Mouse (Mus musculus): Measurements from ENCODE around the gene Prcp.

DNA sequence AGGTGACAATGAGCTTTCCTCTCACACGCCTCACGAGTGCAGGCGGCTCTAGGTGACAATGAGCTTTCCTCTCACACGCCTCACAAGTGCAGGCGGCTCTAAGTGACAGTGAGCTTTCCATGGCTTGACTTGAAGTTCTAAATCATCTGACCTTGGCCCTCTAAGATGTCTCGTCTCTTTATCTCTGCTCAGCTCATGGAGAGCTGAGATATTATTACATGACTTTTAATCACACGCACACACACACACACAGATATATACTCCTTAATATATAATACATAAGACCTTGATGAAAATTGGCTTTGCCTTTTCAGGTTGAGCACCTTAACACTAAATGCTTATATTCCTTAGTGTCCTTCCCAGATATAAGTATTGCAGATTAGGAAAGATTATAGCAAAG is 12.5 kb downstream of the Prcp start:
- no peak for TF ChIP-seq CTCF (conservative IDR thresholded peaks at IDR 0.05 in 1 of 2, IDR thresholded peaks at IDR 0.05 in 1 of 2; ENCODE audit: low read depth in 2 of 2, low read length in 2 of 2)
- no peak for TF ChIP-seq MAZ (IDR thresholded peaks at IDR 0.05; ENCODE audit: low read depth, low read length)
- no peak for TF ChIP-seq CHD1 (IDR thresholded peaks at IDR 0.05; ENCODE audit: low read depth, low read length)
- TF ChIP-seq KAT2A (IDR thresholded peaks at IDR 0.05; ENCODE audit: insufficient replicate concordance, low read length) = no peak
- TF ChIP-seq ZMIZ1 (IDR thresholded peaks at IDR 0.05; ENCODE audit: low read depth, low read length) = no peak
- TF ChIP-seq EP300 (IDR thresholded peaks at IDR 0.05; ENCODE audit: low read length) = no peak
- no peak for TF ChIP-seq TCF12 (IDR thresholded peaks at IDR 0.05; ENCODE audit: low read depth, low read length)
- TF ChIP-seq MAFK (IDR thresholded peaks at IDR 0.05; ENCODE audit: insufficient replicate concordance, low read length) = no peak
- no peak for TF ChIP-seq USF2 (conservative IDR thresholded peaks at IDR 0.05; ENCODE audit: low read depth, low read length)

All from CH12.LX (cell line).